Mouse (Mus musculus): Measurements from ENCODE around the gene Syvn1. TPM values are rescaled to one million over a fixed set of nuclear protein-coding genes. Genes with fewer than 3 reads are reported as not detected.

Gene Syvn1
- 176 to 196 TPM (median 188 TPM) in 4 replicates for total RNA-seq (2023; ENCODE audit: inconsistent age)

GRCm38 (mm10) chr19:6046294-6047153 lies at the start of gene Syvn1:
Syvn1 (plus strand) TSS chr19:6046576.

GRCm38 (mm10) chr19:6015511-6016315 lies 30.7 kb upstream of the Syvn1 start, which contains the start of gene Capn1:
Capn1 (minus strand) TSS chr19:6015897.

GRCm38 (mm10) chr19:6057313-6058096 lies 11.1 kb downstream of the Syvn1 start, which contains the start of the genes Mrpl49 and Fau:
Mrpl49 (minus strand) TSS chr19:6057785.
Fau (plus strand) TSS chr19:6057844.

GRCm38 (mm10) chr19:6061021-6061533 lies 14.7 kb downstream of the Syvn1 start, which contains the start of gene Znhit2:
Znhit2 (plus strand) TSS chr19:6061192.

GRCm38 (mm10) chr19:6067724-6068415 lies 21.5 kb downstream of the Syvn1 start, which contains the start of gene Tm7sf2:
Tm7sf2 (minus strand) TSS chr19:6068373.

GRCm38 (mm10) chr19:6076564-6077393 lies 30.4 kb downstream of the Syvn1 start, which contains the start of gene Vps51:
Vps51 (minus strand) TSS chr19:6077231.

GRCm38 (mm10) chr19:6079983-6080480 lies 33.7 kb downstream of the Syvn1 start, which contains the start of gene Tmem262:
Tmem262 (plus strand) TSS chr19:6080033.

GRCm38 (mm10) chr19:6082156-6082555 lies 35.8 kb downstream of the Syvn1 start, which contains the start of gene Gm28374:
Gm28374 (minus strand) TSS chr19:6082256.

GRCm38 (mm10) chr19:6084478-6085248 lies 38.3 kb downstream of the Syvn1 start, which contains the start of the genes Zfpl1 and Cdca5:
Zfpl1 (minus strand) TSS chr19:6084956.
Cdca5 (plus strand) TSS chr19:6084983.

GRCm38 (mm10) chr19:6094119-6094518 lies 47.7 kb downstream of the Syvn1 start, which contains the start of gene AC131692.1:
AC131692.1 (plus strand) TSS chr19:6094419.

Other genes starting within 250 kb of the Syvn1 start
- 29.4 to 40.1 TPM (median 35.7 TPM) in 4 replicates for gene Frmd8, start 171.3 kb upstream of the Syvn1 start, total RNA-seq (2023; ENCODE audit: inconsistent age)
- 21.3 to 29.7 TPM (median 22.3 TPM) in 4 replicates for gene Slc25a45, start 168.8 kb upstream of the Syvn1 start, total RNA-seq (2023; ENCODE audit: inconsistent age)
- 1.9 to 2.7 TPM (median 2.6 TPM) in 4 replicates for gene Tigd3, start 152.4 kb upstream of the Syvn1 start, total RNA-seq (2023; ENCODE audit: inconsistent age)
- gene Dpf2, start 133.6 kb upstream of the Syvn1 start, total RNA-seq (2023; ENCODE audit: inconsistent age) = 161 to 182 TPM (median 167 TPM) in 4 replicates
- 0.29 to 0.69 TPM (median 0.35 TPM) in 3 of 4 replicates, not detected in the other for gene Cdc42ep2, start 121.8 kb upstream of the Syvn1 start, total RNA-seq (2023; ENCODE audit: inconsistent age)
- gene Pola2, start 82.4 kb upstream of the Syvn1 start, total RNA-seq (2023; ENCODE audit: inconsistent age) = 73.1 to 80.6 TPM (median 74.2 TPM) in 4 replicates
- not detected in 4 replicates for gene Slc22a20, start 60.4 kb upstream of the Syvn1 start, total RNA-seq (2023; ENCODE audit: inconsistent age)
- gene Capn1, start 30.7 kb upstream of the Syvn1 start, total RNA-seq (2023; ENCODE audit: inconsistent age) = 82.1 to 108 TPM (median 91.6 TPM) in 4 replicates
- gene Mrpl49, start 11.2 kb downstream of the Syvn1 start, total RNA-seq (2023; ENCODE audit: inconsistent age) = 14.5 to 19.1 TPM (median 18.6 TPM) in 4 replicates
- gene Fau, start 11.3 kb downstream of the Syvn1 start, total RNA-seq (2023; ENCODE audit: inconsistent age) = 3,370 to 3,487 TPM (median 3,432 TPM) in 4 replicates
- gene Znhit2, start 14.6 kb downstream of the Syvn1 start, total RNA-seq (2023; ENCODE audit: inconsistent age) = 11.7 to 16.6 TPM (median 12.9 TPM) in 4 replicates
- gene Tm7sf2, start 21.8 kb downstream of the Syvn1 start, total RNA-seq (2023; ENCODE audit: inconsistent age) = 9.3 to 20.4 TPM (median 16.4 TPM) in 4 replicates
- 88.4 to 98.7 TPM (median 94.0 TPM) in 4 replicates for gene Vps51, start 30.7 kb downstream of the Syvn1 start, total RNA-seq (2023; ENCODE audit: inconsistent age)
- gene Tmem262, start 33.5 kb downstream of the Syvn1 start, total RNA-seq (2023; ENCODE audit: inconsistent age) = not detected in 4 replicates
- 1.0 to 1.4 TPM in 2 of 4 replicates, not detected in the others for gene Gm28374, start 35.7 kb downstream of the Syvn1 start, total RNA-seq (2023; ENCODE audit: inconsistent age)
- gene Zfpl1, start 38.4 kb downstream of the Syvn1 start, total RNA-seq (2023; ENCODE audit: inconsistent age) = 52.4 to 58.0 TPM (median 54.3 TPM) in 4 replicates
- gene Cdca5, start 38.4 kb downstream of the Syvn1 start, total RNA-seq (2023; ENCODE audit: inconsistent age) = 1.4 to 3.9 TPM (median 2.2 TPM) in 4 replicates
- gene AC131692.1, start 47.8 kb downstream of the Syvn1 start, total RNA-seq (2023; ENCODE audit: inconsistent age) = not detected in 4 replicates
- gene Naaladl1, start 59.2 kb downstream of the Syvn1 start, total RNA-seq (2023; ENCODE audit: inconsistent age) = not detected in 4 replicates
- 8.1 to 10.4 TPM (median 8.8 TPM) in 4 replicates for gene Sac3d1, start 72.1 kb downstream of the Syvn1 start, total RNA-seq (2023; ENCODE audit: inconsistent age)
- 28.8 to 34.9 TPM (median 32.1 TPM) in 4 replicates for gene Snx15, start 81.7 kb downstream of the Syvn1 start, total RNA-seq (2023; ENCODE audit: inconsistent age)
- not detected in 4 replicates for gene Batf2, start 94.4 kb downstream of the Syvn1 start, total RNA-seq (2023; ENCODE audit: inconsistent age)
- 28.2 to 35.1 TPM (median 33.3 TPM) in 4 replicates for gene Arl2, start 95.0 kb downstream of the Syvn1 start, total RNA-seq (2023; ENCODE audit: inconsistent age)
- gene Majin, start 137.8 kb downstream of the Syvn1 start, total RNA-seq (2023; ENCODE audit: inconsistent age) = not detected in 4 replicates
- not detected in 4 replicates for gene Gpha2, start 179.8 kb downstream of the Syvn1 start, total RNA-seq (2023; ENCODE audit: inconsistent age)
- gene Ppp2r5b, start 189.3 kb downstream of the Syvn1 start, total RNA-seq (2023; ENCODE audit: inconsistent age) = 23.9 to 27.8 TPM (median 25.9 TPM) in 4 replicates
- gene Atg2a, start 195.1 kb downstream of the Syvn1 start, total RNA-seq (2023; ENCODE audit: inconsistent age) = 163 to 191 TPM (median 175 TPM) in 4 replicates
- gene Ehd1, start 230.1 kb downstream of the Syvn1 start, total RNA-seq (2023; ENCODE audit: inconsistent age) = 247 to 254 TPM (median 253 TPM) in 4 replicates